Comparison of ENCODE assay signal across 8 mouse cellular contexts in genomic region chr3:94373090-94373489, GRCm38 (mm10). TPM values are rescaled to one million over a fixed set of nuclear protein-coding genes. Genes with fewer than 3 reads are reported as not detected.
A peak's percentile ranks its signal among the peaks of the same experiment; 100 is the strongest.
DNase-seq lines count a peak whose midpoint lies in the region; ATAC-seq and TF ChIP-seq lines count a peak whose summit lies in the region.
"Had no signal": no experiment of that assay in that cellular context is flagged by ENCODE, and none has a peak within 500 bp of the region (broad histone marks: within the 10 kb centered on the region; RNA-seq: fewer than 3 reads in every experiment).

No protein-coding gene starts in this region.

- peak overlapping the region; percentile 10; the same call in 1 of the 2 replicates for H3K27ac ChIP-seq in thymus, adult 2 months (ENCODE audit: control insufficient read depth, insufficient read depth, low read length)
- no peak overlapping the region for H3K27ac ChIP-seq in embryonic facial prominence, embryonic 12.5 days
- peak overlapping the region; percentile 62; the same call in 1 of the 2 replicates for H3K27ac ChIP-seq in kidney, embryonic 15.5 days

- H3K4me2 ChIP-seq in embryonic facial prominence, embryonic 12.5 days (replicated peaks), result peak overlapping the region; percentile 33
- peak overlapping the region; percentile 63 for H3K4me2 ChIP-seq in kidney, embryonic 15.5 days

- H3K27me3 ChIP-seq in thymus, adult 2 months (ENCODE audit: control insufficient read depth, insufficient read depth, low read length), result no peaks in the 10 kb centered on the region
- peaks cover 22% of the 10 kb centered on the region for H3K27me3 ChIP-seq in embryonic facial prominence, embryonic 12.5 days
- H3K27me3 ChIP-seq in kidney, embryonic 15.5 days, result no peaks in the 10 kb centered on the region

- peak overlapping the region; percentile 16 for H3K4me3 ChIP-seq in thymus, adult 2 months (ENCODE audit: control insufficient read depth, insufficient read depth, low read length)
- peak overlapping the region; percentile 9; the same call in 1 of the 2 replicates for H3K4me3 ChIP-seq in embryonic facial prominence, embryonic 12.5 days
- peak overlapping the region; percentile 44 for H3K4me3 ChIP-seq in kidney, embryonic 15.5 days (replicated peaks)
- H3K4me3 ChIP-seq: myocyte had no signal

- TF ChIP-seq POLR2A in thymus, adult 2 months (IDR thresholded peaks at IDR 0.05; ENCODE audit: control insufficient read depth, extremely low read depth, insufficient read depth, low read length, poor library complexity), result no peak

- H3K4me1 ChIP-seq in thymus, adult 2 months (replicated peaks; ENCODE audit: control insufficient read depth, insufficient read depth, low read length), result peaks cover 58% of the 10 kb centered on the region
- peaks cover 28% of the 10 kb centered on the region for H3K4me1 ChIP-seq in embryonic facial prominence, embryonic 12.5 days
- peaks cover 32% of the 10 kb centered on the region for H3K4me1 ChIP-seq in kidney, embryonic 15.5 days

- no peak overlapping the region; the same call in 1 of the 2 replicates for H3K9ac ChIP-seq in embryonic facial prominence, embryonic 12.5 days
- H3K9ac ChIP-seq in kidney, embryonic 15.5 days, result peak overlapping the region; percentile 36

- no peaks in the 10 kb centered on the region for H3K9me3 ChIP-seq in embryonic facial prominence, embryonic 12.5 days
- no peaks in the 10 kb centered on the region for H3K9me3 ChIP-seq in kidney, embryonic 15.5 days (replicated peaks)

- no peaks in the 10 kb centered on the region; the same call in 1 of the 2 replicates for H3K36me3 ChIP-seq in thymus, adult 2 months (ENCODE audit: control insufficient read depth, insufficient read depth, low read length)
- H3K36me3 ChIP-seq in embryonic facial prominence, embryonic 12.5 days, result no peaks in the 10 kb centered on the region
- no peaks in the 10 kb centered on the region for H3K36me3 ChIP-seq in kidney, embryonic 15.5 days

- DNase-seq in thymus, adult 2 months, result no peak
- DNase-seq in thymus, postnatal 10 days (ENCODE audit: low spot score in 2 of 2), result no peak
- peak; percentile 35 for DNase-seq in lung, postnatal 36 days
- no peak for DNase-seq in layer of hippocampus, postnatal 10 days (ENCODE audit: low spot score in 2 of 2)
- DNase-seq in urinary bladder, postnatal 4 days (ENCODE audit: low spot score in 2 of 2), result no peak

- TF ChIP-seq CTCF in thymus, adult 2 months (IDR thresholded peaks at IDR 0.05; ENCODE audit: borderline replicate concordance, control insufficient read depth, extremely low read depth, insufficient read depth, low read length, poor library complexity), result no peak

- peak; percentile 25 for ATAC-seq in embryonic facial prominence, embryonic 12.5 days (ENCODE audit: insufficient number of reproducible peaks, insufficient read depth, low FRiP score, low TSS enrichment)
- ATAC-seq in kidney, embryonic 15.5 days (replicated peaks; ENCODE audit: low FRiP score), result peak; percentile 63

- WGBS in thymus, adult 2 months, result 12% methylated on average over 10 of the region's 10 CpGs
- WGBS in embryonic facial prominence, embryonic 12.5 days, result 3% methylated on average over 10 of the region's 10 CpGs
- WGBS in kidney, embryonic 15.5 days, result 2% methylated on average over 10 of the region's 10 CpGs

RNA-seq across cellular contexts. Expression of gene Rorc, which starts 0.5 kb away (rescaled TPM):
- polyA plus RNA-seq in thymus, adult 2 months (2012; rRNA removed), result 296 and 308 TPM in 2 replicates
- 0.72 and 0.88 TPM in 2 replicates for polyA plus RNA-seq in embryonic facial prominence, embryonic 12.5 days (2016; fragmentation: Nextera tagmentation; extraction: Ambion mirVana)
- polyA plus RNA-seq in kidney, embryonic 15.5 days (2015; fragmentation: Nextera tagmentation; extraction: Ambion mirVana), result 8.6 and 9.6 TPM in 2 replicates
- under 1 TPM; 0.16 to 0.62 TPM for total RNA-seq in layer of hippocampus, postnatal 10 days (2021)

RNA-seq across cellular contexts. Expression of gene C2cd4d, which starts 10.9 kb away (rescaled TPM):
- 0.39 and 0.55 TPM in 2 replicates for polyA plus RNA-seq in thymus, adult 2 months (2012; rRNA removed)
- polyA plus RNA-seq in embryonic facial prominence, embryonic 12.5 days (2016; fragmentation: Nextera tagmentation; extraction: Ambion mirVana), result 2.8 and 3.6 TPM in 2 replicates
- 0.40 and 0.59 TPM in 2 replicates for polyA plus RNA-seq in kidney, embryonic 15.5 days (2015; fragmentation: Nextera tagmentation; extraction: Ambion mirVana)
- under 1 TPM in 1 of 2 experiments, not detected in 1; 0.46 TPM for total RNA-seq in layer of hippocampus, postnatal 10 days (2021)
- polyA plus RNA-seq: myocyte had no signal

RNA-seq across cellular contexts. Expression of gene Lingo4, which starts 25.2 kb away (rescaled TPM):
- 6.0 and 6.1 TPM in 2 replicates for polyA plus RNA-seq in thymus, adult 2 months (2012; rRNA removed)
- 0.06 and 0.12 TPM in 2 replicates for polyA plus RNA-seq in embryonic facial prominence, embryonic 12.5 days (2016; fragmentation: Nextera tagmentation; extraction: Ambion mirVana)
- 0.17 and 0.32 TPM in 2 replicates for polyA plus RNA-seq in kidney, embryonic 15.5 days (2015; fragmentation: Nextera tagmentation; extraction: Ambion mirVana)
- 1 to 10 TPM; 1.3 to 1.5 TPM for total RNA-seq in layer of hippocampus, postnatal 10 days (2021)
- polyA plus RNA-seq: myocyte had no signal

RNA-seq across cellular contexts. Expression of gene Them5, which starts 31.2 kb away (rescaled TPM):
- polyA plus RNA-seq in thymus, adult 2 months (2012; rRNA removed), result 0.27 and 0.35 TPM in 2 replicates
- not detected in 2 replicates for polyA plus RNA-seq in embryonic facial prominence, embryonic 12.5 days (2016; fragmentation: Nextera tagmentation; extraction: Ambion mirVana)
- 1.3 TPM in 1 of 2 replicates, not detected in the other for polyA plus RNA-seq in kidney, embryonic 15.5 days (2015; fragmentation: Nextera tagmentation; extraction: Ambion mirVana)
- not detected for total RNA-seq in layer of hippocampus, postnatal 10 days (2021)
- polyA plus RNA-seq: myocyte had no signal

RNA-seq across cellular contexts. Expression of gene Tdrkh, which starts 40.0 kb away (rescaled TPM):
- 2.6 and 4.1 TPM in 2 replicates for polyA plus RNA-seq in thymus, adult 2 months (2012; rRNA removed)
- 11.8 and 13.9 TPM in 2 replicates for polyA plus RNA-seq in embryonic facial prominence, embryonic 12.5 days (2016; fragmentation: Nextera tagmentation; extraction: Ambion mirVana)
- 12.0 and 15.5 TPM in 2 replicates for polyA plus RNA-seq in kidney, embryonic 15.5 days (2015; fragmentation: Nextera tagmentation; extraction: Ambion mirVana)
- 10 to 100 TPM; 43.9 to 47.7 TPM for total RNA-seq in layer of hippocampus, postnatal 10 days (2021)

Comparison
In these comparisons a context has a peak if more than half of its experiments do, and no peak if none do; other contexts are left out.
1. RNA of gene Rorc, which starts 0.5 kb away (polyA plus RNA-seq): 296 to 308 TPM in thymus, adult 2 months; 8.6 to 9.6 TPM in kidney, embryonic 15.5 days and 0.72 to 0.88 TPM in embryonic facial prominence, embryonic 12.5 days; every median in the first group is over 10 times any median in the second.
2. Peak in every context shown above with its lines, with median percentiles within 50 percentile points of each other: H3K4me3 ChIP-seq.